Mouse (Mus musculus) bone marrow, adult 2 months (tissue): Measurements from ENCODE around the gene Lrch1. TPM values are rescaled to one million over a fixed set of nuclear protein-coding genes. Genes with fewer than 3 reads are reported as not detected.

Experiments used
- H3K27ac ChIP-seq: fragments of 200-500 bp; 2 replicates; pipeline ENCODE4 v1.5.1; 2012; ENCODE audit warnings: low read depth, mild to moderate bottlenecking, control low read depth, inconsistent platforms, low read length; ENCODE audit not compliant: control insufficient read depth, poor library complexity, insufficient read depth
- H3K4me1 ChIP-seq: fragments of 200-500 bp; 2 replicates; pipeline ENCODE4 v1.6.1; 2011; ENCODE audit warnings: low read length; ENCODE audit not compliant: control insufficient read depth, insufficient read depth
- H3K4me3 ChIP-seq: fragments of 200-500 bp; replicated peaks from 2 replicates; pipeline ENCODE3; 2011; ENCODE audit warnings: mild to moderate bottlenecking, low read depth, low read length, control low read depth; ENCODE audit not compliant: control insufficient read depth
- CTCF ChIP-seq: fragments of 200-500 bp; IDR thresholded peaks from 2 replicates; pipeline ENCODE4 v1.5.1; 2011; ENCODE audit warnings: low read length, control low read depth; ENCODE audit not compliant: control insufficient read depth, insufficient read depth
- POLR2A ChIP-seq: fragments of 200-500 bp; IDR thresholded peaks from 2 replicates; pipeline ENCODE4 v1.6.1; 2011; ENCODE audit warnings: low read depth, mild to moderate bottlenecking, control low read depth, low read length, borderline replicate concordance; ENCODE audit not compliant: control insufficient read depth
- WGBS: fragments of 180-500 bp; shearing (Covaris S2); methylation state at CpG from one replicate; pipeline ENCODE4 v1.1.7; 2018; 5-methylcytosine and 5-hydroxymethylcytosine counted together
- polyA plus RNA-seq: library from polyadenylated mRNA; stranded (reverse); fragments of >200 nt; gene quantifications from 2 replicates; pipeline ENCODE4 v1.2.4, GENCODE M21; 2011; ENCODE audit warnings: low replicate concordance; ENCODE audit not compliant: missing spikeins, insufficient read depth, insufficient read length

Lrch1 gene
- polyA plus RNA-seq, 1 experiment = 9.2 TPM

DNA sequence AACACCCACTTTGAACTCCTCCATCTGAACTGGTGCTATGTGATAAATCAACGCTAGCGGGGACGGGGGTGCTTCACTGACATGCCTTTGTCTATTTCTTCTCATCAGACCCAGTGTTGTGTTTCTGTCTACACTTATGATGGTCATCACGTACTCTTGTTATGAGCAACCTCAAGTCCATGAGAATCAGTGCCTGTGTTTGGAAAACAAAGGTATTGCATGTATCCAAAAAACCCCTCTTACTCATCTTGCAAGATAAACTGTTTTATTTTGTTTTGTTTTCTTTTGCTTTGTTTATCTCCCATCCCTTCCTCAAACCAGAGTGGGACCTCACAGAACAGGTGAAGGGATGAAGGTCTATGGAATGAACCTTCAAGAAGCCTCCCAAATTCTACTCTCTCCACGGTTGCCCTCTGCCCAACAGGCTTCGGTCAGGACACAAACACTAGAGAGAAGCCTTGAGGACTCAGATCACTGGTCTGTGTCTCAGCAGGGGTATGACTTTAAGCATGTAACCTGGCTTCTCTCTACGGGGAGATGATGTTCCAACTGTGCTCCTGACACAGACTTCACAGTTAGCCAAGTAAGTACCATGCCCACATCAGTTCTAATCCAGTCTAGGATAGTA is 3.4 kb downstream of the Lrch1 start:
- peaks cover 9% of the 10 kb centered on the region for H3K4me1 ChIP-seq
- WGBS = 84% methylated on average over 7 of the region's 7 CpGs
- TF ChIP-seq CTCF = no peak
- no peak for TF ChIP-seq POLR2A

DNA sequence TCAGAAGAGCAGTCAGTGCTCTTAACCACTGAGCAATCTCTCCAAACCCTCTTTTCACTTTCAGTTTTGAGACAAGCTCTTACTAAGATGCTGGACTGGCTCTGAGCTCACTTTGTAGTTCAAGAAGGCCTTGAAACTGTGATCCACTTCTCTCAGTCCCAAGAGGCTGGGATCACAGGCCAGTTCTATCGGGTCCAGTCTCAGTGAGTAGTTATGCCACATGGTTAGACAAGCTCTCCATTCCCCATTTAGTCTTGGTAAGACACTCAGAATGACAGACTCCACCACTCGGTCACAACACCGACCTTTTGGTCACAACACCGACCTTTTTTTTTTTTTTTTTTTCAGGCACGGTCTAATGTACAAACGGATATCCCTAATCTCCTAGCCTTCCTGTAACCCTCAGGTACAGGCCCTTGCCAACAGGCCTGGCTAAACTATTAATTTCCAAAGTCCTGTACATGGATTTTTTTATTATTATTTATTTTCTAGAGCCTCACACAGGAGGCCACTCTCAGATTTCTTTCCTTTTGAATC is 4.0 kb downstream of the Lrch1 start:
- TF ChIP-seq CTCF (no peak), POLR2A (no peak)
- Histone ChIP-seq H3K4me3 (no peak overlapping the region), H3K27ac (no peak overlapping the region), H3K4me1 (peaks cover 8% of the 10 kb centered on the region)
- 83% methylated on average over 6 of the region's 6 CpGs for WGBS

More for the DNA sequence above, 3.4 kb downstream of the Lrch1 start:
- H3K27ac ChIP-seq = no peak overlapping the region
- no peak overlapping the region for H3K4me3 ChIP-seq

DNA sequence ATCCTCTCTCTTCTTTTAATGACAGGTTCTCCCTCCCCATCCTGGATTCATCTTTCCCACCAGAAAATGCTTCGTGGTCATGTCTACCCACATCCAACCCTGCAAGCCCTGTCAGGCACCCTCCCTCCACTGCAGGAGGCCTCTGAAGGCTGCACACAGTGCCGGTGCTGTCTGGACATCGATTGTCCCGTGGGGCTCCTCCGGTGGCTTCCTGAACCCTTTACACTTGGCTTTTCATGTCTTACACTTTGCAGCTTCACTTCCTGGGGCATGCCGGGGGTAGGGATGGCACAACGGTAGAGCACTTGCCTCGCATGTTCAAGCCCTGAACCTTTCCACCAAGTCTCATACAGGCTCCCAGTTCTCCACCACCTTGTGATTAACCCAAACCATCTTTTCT is 4.7 kb downstream of the Lrch1 start:
- 5% methylated on average over 8 of the region's 8 CpGs for WGBS
- no peak for TF ChIP-seq POLR2A
- TF ChIP-seq CTCF = no peak
- H3K4me3 ChIP-seq = no peak overlapping the region
- peaks cover 7% of the 10 kb centered on the region for H3K4me1 ChIP-seq
- H3K27ac ChIP-seq = no peak overlapping the region

DNA sequence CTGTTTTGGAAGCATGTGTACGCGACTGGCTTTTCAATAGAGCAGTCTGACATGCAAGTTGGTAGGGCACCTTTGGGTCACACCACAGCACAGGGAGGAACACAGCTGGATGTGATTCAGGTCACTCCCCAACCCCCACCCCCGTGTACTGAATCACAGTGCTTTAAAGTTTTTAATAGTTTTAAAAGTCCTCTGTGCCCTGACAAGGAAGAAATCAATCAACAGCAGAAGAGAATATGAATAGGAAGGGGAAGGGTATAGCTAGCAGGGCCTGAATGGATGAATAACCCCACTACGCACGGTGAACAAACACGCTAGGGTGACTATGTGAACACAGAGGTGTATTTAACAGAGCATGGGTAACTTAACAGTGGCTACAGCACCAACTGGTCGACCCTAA is 6.1 kb downstream of the Lrch1 start:
- 80% methylated on average over 7 of the region's 7 CpGs for WGBS
- TF ChIP-seq POLR2A = no peak
- no peak for TF ChIP-seq CTCF
- H3K27ac ChIP-seq = no peak overlapping the region
- peaks cover 9% of the 10 kb centered on the region for H3K4me1 ChIP-seq
- no peak overlapping the region for H3K4me3 ChIP-seq

DNA sequence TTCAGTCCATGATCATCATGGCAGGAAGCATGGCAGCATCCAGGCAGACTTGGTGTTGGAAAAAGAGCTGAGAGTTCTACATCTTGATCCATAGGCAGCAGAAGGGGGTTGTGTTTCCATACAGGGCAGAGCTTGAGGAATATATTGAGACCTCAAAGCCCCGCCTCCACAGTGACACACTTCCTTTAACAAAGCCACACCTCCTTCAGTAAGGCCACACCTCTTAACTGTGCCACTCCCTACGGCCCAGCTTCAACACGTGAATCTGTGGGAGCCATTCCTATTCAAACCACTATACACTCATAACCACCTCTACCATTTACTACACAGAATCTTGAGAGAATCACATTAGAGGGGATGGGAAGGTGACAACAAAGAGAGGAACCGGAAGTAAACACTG is 6.9 kb downstream of the Lrch1 start:
- Histone ChIP-seq H3K4me3 (no peak overlapping the region), H3K4me1 (peaks cover 9% of the 10 kb centered on the region), H3K27ac (no peak overlapping the region)
- TF ChIP-seq POLR2A (no peak), CTCF (no peak)
- WGBS = 59% methylated on average over 4 of the region's 4 CpGs

DNA sequence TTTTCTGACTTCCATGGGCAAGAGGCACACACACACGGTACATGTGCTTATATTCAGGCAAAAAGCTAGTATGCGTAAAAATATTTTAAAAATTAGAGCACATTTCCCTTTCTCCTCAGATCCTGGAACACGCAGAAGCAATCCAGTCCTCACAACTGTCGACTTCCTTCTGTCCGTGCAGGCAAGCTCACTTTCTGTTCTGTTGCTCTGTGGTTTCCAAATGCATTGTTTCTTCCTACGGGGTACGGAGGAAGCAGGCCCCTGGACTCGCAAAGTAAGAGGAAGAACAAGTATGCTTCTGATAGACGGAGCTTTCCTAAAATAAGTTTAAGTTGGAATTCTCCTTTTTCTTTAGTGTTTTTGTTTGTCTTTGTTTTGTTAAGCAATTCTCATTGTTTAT is 8.3 kb downstream of the Lrch1 start:
- no peak overlapping the region for H3K4me3 ChIP-seq
- H3K27ac ChIP-seq = peak overlapping the region; percentile 22; the same call in 1 of the 2 replicates
- no peak for TF ChIP-seq POLR2A
- TF ChIP-seq CTCF = no peak
- peaks cover 9% of the 10 kb centered on the region for H3K4me1 ChIP-seq
- 7% methylated on average over 9 of the region's 9 CpGs for WGBS

DNA sequence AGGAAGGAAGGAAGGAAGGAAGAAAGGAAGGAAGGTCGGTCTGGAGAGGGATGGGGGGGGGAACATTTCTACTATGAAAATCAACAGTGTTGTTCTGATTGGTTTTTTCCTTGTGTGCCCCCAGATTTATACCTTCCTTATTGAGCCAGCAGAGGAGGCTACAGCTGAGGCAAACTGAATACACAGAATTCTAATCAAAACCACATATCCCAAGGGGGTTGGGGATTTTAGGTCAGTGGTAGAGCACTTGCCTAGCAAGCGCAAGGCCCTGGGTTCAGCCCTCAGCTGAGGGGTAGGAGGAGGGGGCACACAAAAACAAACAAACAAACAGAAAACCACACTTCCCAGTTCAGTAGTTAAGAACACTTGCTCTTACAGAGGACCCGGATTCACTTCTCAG is 8.8 kb downstream of the Lrch1 start:
- TF ChIP-seq POLR2A (no peak), CTCF (no peak)
- Histone ChIP-seq H3K4me1 (peaks cover 9% of the 10 kb centered on the region), H3K27ac (peak overlapping the region; percentile 22), H3K4me3 (no peak overlapping the region)
- 32% methylated on average over 3 of the region's 3 CpGs for WGBS

DNA sequence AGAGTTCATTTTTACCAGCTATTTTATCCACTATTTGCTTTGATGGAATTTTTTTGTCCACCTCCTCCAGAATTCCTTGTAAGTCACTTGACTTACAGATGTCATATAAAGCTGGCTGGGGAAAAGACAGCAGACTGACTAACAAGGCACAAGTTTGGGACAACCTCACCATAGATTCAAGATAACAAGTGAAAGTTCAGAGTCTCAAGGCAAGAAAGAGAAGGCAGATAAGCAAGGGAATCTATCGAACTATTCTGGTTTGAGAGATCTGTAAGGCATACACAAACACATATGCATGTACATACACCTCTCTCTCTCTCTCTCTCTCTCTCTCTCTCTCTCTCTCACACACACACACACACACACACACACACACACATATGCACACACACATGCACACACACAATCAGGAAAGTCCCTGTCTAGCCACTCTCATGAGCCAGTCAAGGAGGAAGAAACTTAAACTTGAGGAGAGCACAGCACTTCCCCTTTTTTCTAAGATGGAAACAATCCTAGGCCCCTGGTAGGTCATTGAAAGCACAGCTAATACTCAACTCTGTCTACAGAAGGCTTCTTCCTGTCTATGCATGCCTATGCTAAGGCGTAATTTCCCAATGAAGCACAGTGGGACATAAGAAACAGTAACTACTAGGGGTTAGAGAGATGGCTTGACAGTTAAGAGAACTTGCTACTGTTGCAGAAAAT is 11.0 kb downstream of the Lrch1 start:
- H3K4me1 ChIP-seq = peaks cover 6% of the 10 kb centered on the region
- 12% methylated on average over 2 of the region's 2 CpGs for WGBS
- H3K27ac ChIP-seq = peak overlapping the region; percentile 17; the same call in 1 of the 2 replicates
- TF ChIP-seq POLR2A = no peak
- TF ChIP-seq CTCF = no peak
- no peak overlapping the region for H3K4me3 ChIP-seq

DNA sequence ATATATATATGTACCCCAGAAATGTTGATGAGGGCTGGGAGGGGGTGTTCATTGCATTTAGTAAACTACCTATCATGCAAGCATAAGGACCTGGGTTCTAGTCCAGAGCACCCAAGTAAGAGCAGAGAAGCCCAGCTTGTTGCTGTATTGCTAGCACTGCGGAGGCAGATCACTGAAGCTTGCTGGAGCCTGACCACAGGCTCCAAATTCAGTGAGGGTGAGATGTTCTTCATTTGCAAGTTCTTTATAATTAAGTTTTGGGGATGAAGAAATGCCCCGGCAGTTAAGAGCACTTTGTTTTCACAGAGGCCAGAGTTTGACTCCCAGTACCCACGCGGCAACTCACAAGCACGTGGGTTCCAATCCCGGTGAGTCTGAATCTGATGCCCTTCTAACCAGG is 12.6 kb downstream of the Lrch1 start:
- Histone ChIP-seq H3K4me1 (peaks cover 6% of the 10 kb centered on the region), H3K4me3 (no peak overlapping the region), H3K27ac (no peak overlapping the region)
- WGBS = 90% methylated on average over 6 of the region's 6 CpGs
- TF ChIP-seq POLR2A (no peak), CTCF (no peak)
